Mouse (Mus musculus) MN1 (cell line): ENCODE measurements around the gene 4930558K02Rik.

ENCODE experiments used
- DNase-seq: peaks from one replicate; pipeline ENCODE4 v3.0.0-alpha.2; 2016; ENCODE audit warnings: low spot score

4930558K02Rik gene

GRCm38 (mm10) chr1:161951009-161951779 is 28.2 kb downstream of the 4930558K02Rik start:
- DNase-seq = no peak

DNA sequence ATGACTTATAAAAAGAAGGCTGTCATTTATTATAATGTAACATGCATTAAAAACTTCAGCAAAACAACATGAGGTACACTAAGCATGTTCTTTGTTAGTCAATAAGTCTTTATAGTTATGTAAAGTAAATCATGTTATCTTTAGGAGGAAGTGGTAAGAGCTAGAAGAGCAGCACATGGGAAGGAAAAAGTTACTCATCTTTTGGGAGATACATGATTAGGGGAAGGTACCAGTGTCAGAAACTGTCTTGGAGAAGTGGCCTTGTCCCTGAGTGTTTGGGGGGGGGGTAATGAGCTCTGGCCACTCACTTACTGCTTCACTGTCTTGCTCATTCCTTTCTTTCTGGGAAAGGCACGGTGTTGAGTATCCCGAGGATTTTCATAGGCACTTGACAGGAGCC is 37.4 kb downstream of the 4930558K02Rik start:
- no peak for DNase-seq

DNA sequence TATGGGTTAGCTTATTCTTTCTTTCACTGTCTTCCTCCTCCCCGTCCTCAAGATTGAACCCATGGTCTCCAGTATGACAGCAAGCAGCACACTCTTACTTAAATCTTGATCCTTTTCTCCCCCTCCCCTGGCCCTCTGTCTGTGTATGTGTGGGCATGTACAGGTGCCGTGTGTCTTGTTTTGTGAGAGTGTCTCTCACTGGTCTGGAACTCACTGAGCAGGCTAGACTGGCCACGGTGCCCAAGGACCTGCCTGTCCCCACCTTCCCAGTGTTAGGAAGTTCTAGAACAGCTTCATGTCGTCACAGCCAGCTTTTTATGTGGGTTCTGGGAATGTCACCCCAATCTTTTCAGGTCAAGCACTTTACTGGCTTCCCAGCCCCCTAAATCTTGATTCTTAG is 47.1 kb downstream of the 4930558K02Rik start:
- DNase-seq = no peak

- no peak for DNase-seq
Observed at GRCm38 (mm10) chr1:161931817-161932216, 47.6 kb downstream of the 4930558K02Rik start.

- no peak for DNase-seq
Observed at GRCm38 (mm10) chr1:161931313-161931712, 48.1 kb downstream of the 4930558K02Rik start.

- no peak for DNase-seq
Observed at GRCm38 (mm10) chr1:161927976-161928375, 51.5 kb downstream of the 4930558K02Rik start.

DNA sequence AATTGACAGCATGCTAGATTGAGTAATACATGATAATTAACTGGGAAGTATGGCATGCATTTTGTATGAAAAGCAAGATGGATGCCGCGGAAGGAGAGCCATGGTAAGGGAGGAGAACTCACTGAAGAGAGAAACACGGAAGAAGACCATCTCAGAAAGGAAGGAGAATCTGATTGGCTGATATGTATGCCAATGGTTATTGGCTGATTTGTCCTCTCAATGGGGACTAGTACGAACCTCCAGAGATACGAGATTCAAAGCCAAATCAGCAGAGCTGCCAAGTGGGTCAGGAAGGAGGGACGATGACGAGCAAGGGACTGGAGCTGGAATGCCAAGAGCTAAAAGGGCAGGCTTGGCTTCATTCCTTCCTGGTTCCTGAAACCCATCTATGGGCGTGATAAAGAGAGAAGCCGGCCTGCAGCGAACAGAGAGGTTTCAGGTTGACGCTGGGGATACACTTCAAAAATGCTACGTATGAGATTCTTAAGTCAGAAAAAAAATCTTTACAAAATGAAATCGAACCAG is 54.1 kb downstream of the 4930558K02Rik start:
- no peak for DNase-seq

DNA sequence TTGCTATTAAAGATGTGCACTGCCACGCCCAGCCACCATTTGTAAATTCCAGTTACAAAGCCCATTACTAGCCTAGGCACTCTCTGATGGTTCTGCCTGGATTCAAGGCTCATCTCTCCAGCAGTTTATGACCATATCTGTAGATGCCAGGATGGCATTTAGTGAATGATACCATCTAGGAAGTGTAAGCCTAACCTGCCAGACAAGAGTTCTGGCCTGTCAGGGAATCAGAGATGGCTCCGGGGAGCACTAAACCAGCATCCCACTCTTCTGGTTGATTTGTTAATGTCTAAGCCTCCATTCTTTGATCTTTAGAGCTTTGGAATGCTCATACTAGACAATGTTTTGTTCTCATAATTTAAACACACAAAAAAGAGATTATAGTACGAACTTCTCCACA is 55.1 kb downstream of the 4930558K02Rik start:
- no peak for DNase-seq

GRCm38 (mm10) chr1:161921928-161922327 is 57.5 kb downstream of the 4930558K02Rik start:
- peak; percentile 8 for DNase-seq

GRCm38 (mm10) chr1:161920475-161921454 is 58.7 kb downstream of the 4930558K02Rik start:
- DNase-seq = no peak

DNA sequence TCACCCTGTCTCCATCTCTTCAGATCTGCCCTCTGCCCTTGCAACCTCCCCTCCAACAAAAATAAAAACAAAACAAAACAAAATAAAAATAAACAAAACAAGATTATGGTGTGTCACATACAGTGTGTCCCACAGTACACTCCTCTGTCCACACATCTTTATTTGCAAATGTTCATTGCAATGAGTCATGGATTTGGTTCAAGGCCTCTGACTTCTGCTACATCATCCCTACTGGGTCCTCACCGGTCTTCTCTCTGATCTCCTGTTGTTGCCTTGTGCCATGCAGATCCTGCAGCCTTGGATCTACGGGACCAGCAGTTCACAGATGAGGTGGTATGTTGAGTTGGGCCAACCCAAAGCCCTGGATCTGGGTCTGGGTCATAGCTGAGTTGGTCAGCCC is 59.8 kb downstream of the 4930558K02Rik start:
- no peak for DNase-seq

GRCm38 (mm10) chr1:161918682-161919372 is 60.6 kb downstream of the 4930558K02Rik start:
- no peak for DNase-seq

GRCm38 (mm10) chr1:161917940-161918484 is 61.4 kb downstream of the 4930558K02Rik start:
- DNase-seq = no peak

GRCm38 (mm10) chr1:161916036-161916435 is 63.4 kb downstream of the 4930558K02Rik start:
- DNase-seq = no peak

DNA sequence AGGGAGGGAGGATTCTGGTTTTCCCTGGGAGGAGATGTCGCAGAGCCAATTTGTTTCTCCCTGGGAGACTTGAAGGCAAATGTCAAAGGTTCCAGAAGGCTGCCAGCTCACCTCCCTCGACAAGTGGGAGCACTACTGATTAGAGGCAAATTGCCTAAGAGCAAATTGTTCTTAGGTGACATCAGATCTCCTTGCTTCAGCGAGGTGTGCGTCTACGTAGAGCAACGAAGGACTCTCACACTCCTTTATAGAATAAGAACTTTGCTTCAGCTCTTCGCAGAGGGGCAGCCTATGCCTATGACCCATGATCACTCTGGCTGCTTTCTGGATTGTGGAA is 65.8 kb downstream of the 4930558K02Rik start:
- no peak for DNase-seq

DNA sequence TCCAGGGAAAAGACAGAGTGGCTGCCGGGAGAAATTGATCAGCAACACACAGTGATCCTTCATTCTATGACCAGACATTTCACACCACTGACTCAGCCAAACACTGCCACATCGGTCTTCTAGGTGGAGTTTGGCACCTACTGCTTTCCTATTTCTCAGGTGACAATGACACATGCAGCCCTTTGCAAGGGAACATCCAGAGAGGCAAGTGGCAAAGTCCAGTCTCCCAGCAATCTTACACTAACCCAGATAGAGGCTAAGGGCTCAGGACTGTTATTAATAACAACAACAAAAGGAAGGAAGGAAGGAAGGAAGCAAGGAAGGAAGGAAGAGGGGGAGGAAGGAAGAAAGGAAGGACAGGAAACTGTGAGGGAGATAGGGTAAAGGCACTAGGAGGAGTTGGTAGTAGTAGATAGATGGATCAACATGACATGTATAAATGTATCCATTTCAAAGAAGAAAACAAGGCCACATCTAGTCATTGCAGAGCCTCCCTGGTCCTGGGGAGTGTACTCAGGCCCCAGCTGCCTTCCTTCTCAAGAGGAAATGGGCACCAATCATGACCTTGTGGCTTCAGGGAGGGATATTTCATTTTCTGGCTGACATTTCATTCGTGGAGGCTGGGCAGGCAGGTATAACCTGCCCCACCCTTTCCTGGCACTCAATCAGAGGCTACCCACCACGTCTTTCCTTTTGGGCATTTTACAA is 66.3 kb downstream of the 4930558K02Rik start:
- DNase-seq = no peak

DNA sequence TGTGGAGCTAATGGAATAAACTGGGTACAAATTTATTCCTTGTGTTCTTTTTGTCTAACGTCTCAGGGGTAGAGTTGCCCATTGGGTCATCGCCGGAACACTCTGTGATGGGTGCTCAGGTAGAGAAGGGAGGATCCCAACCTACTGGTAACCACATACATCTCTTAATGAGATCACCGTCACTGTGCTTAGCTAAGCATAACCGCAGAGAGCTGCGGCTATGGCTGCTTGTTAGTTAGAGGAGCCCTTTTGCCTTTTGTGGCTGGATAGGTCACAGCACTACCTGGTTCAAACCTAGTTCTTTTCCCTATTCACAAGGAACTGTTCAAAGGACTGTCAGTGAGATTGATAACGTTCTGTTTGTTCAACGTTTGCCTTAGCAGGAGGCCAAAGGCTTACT is 70.4 kb downstream of the 4930558K02Rik start:
- no peak for DNase-seq

DNA sequence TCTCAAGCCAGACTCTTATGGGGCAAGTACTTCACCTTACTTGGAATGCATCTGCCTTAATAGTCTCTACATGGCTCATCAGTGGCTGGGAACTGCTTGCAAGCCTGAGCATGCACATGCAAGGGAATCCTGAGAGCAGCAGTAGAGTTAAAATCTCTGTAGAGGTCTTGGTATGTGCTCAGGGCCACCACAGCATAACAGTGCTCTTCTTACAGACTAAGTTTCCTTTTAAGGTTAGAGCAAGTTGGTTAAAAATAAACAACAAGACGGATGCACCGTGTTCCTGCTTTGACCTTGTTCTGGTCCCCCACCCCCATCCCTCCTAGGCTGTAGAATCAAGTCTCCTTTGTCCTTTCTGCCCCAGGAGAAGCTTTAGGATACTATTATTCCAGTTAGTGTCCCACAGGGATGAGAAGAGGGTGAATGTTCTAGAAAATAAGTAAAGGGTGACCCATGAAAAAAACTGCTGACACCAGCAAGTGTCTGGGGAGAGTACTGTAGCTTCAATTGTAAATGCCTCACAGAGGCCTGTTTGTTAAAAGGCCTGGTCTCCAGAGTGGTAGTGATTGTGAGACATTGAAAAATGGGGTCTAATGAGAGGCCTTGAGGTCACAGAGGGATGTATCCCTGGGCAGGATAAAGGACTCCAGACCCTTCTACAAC is 71.5 kb downstream of the 4930558K02Rik start:
- no peak for DNase-seq

- no peak for DNase-seq
Observed at GRCm38 (mm10) chr1:161907111-161907510, 72.3 kb downstream of the 4930558K02Rik start.

DNA sequence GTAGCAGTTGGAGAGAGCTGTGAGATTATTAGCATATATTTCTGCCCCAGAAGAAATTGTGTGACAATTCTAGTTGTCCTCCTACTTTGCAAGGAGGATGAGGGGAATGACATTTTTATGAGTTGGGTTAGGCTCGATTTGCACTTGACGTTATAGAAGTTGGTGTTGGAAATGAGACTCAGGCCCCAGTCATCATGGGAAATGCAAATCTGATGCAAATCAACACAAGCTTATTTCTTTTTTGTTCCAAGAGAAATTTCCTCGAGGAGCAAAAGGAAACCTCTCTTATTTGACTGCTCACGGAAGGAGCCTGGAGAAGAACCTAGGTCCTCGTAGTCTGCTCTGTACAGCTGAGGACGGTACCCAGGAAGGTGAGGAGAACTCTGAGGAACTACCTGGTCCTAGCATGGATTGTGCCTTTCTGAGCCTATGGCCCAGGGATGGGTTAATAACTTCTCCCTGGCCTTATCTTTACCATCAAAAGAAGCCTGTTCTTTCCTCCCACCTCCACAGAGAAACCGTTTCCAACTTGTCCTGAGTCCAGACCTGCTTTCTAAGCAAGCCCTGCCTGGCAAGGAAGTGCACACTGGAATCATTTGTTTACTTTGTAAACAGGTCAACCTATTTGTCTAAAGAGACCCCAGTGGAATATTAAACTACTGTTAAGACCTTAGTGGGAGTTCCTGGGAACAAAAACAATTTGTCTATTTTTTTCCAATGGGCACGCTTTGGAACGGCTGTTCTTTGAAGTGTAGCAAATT is 76.6 kb downstream of the 4930558K02Rik start:
- DNase-seq = no peak
